Mouse (Mus musculus) cerebellum, postnatal 4 days (tissue): Measurements from ENCODE around the gene Elmo2.

Experiments
- DNase-seq, 2 experiments: peaks; one replicate each; pipeline ENCODE4 v3.0.0; 2022; ENCODE audit warnings: low spot score in 2 of 2, mixed read lengths in 1 of 2

Elmo2 gene

DNA sequence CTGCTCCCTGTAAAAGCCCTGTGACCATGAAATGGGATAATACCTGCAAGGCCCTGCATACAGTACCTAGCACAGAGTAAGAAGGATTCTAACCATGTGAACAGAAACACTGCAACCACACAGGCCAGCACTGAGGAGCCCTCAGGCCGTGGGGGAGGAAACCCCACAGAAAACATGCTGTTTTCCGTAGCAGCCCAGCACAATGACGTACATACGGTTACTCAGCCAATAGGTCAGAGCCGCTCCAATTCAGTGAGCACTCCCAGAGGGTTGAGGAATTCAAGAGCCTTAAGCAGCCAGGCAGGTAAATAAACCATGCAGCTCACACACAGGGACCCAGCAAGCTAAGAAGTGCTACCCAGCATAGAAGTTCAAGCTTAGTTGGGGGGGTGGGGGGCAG is 2.4 kb downstream of the Elmo2 start:
- no peak for DNase-seq

DNA sequence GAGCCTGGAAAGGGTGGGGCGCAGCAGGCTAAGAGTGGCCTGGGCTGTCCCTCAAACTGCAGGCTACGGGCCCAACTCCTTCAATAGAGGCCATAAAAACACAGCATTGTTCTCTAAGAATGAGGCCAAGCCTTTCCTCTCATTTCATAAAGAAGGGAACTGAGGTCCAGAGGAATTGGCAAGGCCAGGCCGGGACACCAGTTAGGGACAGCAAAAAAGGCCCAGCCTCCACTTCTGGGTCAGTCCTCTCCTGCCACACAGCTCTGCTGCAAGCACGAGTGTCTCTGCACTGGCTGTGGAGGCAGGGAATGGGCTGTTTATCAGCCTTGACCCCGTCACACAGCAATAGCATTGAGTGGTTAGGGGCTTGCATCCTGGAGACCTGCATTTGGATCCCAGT is 2.8 kb downstream of the Elmo2 start:
- DNase-seq = no peak

DNA sequence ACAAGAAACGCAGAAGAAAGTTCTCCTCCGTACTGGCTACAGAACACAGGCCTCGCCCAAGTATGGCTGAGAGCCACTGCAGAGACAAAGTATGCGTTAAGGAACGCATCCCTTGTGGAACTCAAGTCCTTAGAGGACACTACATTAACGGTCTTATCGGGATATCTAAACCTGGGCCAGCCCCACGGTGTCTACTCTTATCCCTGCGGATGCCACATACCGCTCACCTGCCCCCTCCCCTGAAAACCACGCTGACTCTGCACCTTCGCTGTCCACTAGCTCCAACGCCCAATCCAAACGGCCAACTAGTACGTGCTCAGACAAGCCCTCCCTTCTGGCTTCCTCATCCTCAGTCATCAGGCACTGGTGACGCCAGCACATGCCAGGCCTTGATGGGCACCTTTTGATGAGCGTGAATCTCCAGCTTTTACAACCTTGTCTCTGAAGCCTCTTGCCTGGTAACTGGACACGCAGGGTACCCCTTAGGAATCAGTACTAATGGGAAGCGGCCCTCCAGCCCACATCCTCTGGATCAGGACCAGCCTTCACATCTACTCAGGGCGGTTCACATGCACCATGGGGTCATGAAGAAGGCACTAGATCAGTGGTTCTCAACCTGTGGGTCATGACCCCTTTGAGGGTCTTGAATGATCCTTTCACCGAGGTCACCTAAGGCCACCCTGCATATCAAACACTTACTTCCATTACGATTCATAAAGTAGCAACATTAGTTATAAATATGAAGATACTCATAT is 4.1 kb downstream of the Elmo2 start:
- no peak for DNase-seq

DNA sequence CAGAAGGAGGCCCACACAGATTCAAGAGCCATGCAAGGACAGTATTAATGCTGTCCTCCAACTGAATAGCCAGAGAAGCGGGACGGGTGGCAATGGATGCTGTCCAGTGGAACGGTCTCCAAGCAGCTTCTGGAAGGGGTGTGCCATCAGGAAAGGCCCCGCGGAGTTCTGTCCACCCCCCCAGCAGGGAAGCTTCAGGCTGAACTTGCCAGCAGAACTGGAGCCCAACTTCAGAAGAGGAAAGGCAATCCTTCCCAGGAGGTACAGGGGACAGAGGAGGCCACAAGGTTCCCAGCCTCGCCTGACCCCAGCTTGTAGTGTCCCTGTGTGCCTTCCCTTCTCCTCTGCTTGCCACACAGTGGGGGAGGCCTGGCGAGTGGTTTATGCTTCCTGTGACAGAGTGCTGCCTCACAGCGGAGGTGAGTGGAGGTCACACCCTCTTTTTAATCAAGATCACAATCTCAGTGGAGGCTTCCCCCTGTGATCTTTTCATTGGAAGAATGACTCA is 4.8 kb downstream of the Elmo2 start:
- no peak for DNase-seq

DNA sequence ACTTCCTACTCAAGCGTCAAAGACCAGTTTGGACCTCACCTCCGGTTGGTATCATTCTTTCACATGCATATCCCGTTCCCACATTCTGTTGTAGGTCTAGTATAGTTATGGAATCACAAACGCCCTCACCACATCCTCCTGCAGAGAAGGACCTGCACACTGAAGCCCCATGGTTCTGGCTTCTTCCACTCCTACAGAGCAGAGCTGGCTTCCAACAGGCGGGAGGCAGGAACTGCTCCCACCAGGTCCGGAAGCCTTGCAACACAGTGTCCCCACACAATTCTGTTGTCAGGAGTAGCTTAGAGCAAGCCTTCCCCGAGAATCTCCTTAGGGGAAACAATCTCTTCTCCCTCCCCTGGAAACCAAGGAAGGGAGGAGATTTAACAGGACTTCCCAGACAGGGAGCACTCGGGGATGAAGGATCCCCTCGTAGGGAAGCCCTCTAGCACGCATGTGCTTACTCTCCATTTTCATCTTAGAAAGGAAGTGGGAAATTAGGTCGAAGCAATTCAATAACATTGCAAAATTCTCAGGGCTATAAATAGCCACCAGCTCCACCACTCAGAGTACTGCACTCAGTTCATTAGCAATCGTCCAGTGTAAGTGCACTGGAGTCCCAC is 5.6 kb downstream of the Elmo2 start:
- DNase-seq = no peak

DNA sequence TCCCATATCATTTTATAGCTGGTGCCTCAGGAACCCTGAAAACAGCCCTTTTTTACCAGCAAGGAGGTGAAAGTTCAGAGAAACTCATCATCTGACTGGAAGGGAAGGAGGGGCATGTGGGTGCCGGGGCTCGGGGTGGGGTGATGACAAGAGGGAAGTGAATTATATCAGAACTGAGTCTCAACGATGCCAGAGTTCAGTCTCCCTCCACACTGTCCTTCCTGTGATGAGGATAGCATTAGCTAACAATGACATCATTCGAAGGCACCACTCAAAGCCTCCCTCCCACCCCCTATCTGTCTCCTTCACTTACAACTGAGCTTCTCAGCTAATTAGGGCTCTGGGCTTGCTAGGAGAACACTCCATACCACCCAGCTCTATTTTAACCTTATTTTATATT is 6.8 kb downstream of the Elmo2 start:
- no peak for DNase-seq

DNA sequence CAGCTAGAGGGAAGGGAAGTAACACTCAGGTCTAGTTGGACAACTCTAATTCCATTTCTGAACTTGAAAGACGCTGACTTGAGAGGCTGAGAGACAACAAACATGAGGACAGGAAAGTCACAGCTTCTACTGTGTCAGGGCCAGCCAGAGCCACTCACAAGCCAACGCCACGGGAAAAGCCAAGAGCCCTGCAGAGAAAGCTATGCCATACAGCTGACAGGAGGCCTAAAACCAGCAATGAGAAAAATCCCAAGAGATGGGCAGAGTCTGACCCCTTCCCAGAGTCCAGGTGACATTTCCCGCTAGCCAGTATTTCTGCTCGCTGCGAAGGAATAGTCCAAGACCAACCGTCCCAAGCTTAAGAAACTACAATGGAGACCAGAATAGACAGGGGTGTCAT is 7.3 kb downstream of the Elmo2 start:
- DNase-seq = no peak

DNA sequence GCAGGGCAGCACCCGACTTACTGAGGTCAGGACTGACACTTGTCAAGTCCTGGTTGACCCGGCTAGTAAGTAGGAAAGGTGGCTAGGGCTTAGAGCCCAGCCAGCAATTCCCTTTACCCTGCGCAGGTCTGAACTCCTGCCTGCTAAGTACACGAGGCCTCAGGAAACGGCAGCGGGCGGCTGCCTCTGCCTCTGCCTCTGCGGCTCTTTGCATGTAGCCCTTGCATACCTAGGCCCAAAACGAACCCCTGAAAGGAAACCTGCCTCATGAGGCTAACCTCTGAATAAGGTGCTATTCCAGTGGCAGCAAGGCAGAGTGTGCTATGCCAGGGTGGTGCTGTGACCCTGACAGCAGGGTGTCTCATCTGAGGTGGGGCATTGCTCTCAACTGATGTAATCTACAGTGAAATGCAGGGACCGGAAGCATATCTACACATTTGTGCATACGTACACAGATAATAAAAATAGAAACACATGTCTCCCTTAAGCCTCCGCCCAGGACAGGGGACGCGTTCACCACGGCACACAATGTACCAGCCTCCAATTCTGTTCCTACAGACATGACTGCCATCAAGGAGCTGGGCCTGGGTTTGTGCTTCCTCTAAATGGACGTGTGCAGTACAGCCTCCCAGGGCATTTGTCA is 8.5 kb downstream of the Elmo2 start:
- DNase-seq = no peak

DNA sequence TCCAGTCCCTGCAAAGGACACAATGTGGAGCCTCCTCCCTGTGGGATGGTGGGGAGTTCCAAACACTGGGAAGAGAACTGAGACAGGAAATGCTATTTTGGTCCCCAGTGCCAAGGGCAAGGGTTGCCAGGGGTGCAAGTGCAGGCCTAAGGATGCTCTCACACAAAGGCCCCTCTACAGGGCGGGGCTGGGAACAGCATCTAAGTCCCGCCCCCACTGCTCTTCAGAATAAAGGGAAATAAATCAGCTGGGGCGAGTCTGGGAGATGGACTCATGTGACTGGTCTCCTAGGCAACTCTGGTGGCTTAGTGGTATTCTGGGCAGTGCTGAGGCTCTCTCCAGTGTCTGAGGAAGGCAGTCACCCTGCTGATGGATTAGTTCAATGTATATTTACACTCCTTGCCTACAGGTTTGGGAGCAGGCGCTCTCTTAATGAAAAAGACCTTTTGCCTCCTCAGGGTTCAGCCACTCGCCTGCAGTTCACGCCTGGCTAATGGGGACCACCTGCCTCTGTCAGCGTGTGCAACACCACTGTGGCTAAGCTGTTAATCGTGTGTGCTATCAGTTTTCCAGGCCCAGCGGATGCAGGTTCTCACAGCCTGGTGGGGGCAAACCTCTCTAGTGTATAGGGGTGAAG is 9.3 kb downstream of the Elmo2 start:
- DNase-seq = no peak

DNA sequence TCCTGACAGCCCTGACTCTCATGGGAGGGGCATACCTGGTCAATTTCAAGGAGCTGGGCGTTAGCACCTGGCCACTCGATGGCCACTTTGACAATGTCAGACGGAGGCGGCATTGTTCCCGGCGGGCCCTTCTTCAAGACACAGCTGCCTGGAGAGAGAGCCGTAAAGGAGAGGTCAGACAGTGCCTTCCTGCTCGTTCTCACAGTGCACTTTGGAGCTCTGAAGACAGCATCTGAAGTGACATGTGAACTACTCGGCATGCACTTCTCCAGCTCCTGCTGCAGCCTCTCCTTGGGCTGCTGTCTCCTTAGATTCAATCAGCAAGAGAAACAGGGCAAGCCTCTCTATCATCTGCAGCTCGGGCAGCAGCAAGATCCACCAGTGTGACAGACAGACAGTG is 10.1 kb downstream of the Elmo2 start:
- DNase-seq = no peak

DNA sequence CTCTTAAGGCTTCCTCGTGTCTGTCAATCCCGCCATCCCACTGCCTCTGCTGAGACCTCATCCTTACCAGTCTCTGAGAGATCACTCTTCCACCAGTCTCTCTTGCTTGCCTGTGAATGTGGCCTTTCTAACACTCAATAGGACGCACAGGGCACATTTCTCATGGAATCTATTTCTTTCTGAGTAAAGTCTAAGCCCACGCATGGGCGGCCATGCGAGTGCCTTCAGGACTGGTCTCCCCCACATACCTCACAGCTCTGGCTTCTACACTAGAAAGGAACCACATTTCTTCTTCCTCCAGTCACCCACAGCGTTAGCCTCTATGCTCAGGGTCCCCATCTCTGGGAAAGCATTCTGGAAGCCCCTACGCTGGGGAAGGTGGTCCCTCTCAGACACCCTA is 12.1 kb downstream of the Elmo2 start:
- no peak for DNase-seq

DNA sequence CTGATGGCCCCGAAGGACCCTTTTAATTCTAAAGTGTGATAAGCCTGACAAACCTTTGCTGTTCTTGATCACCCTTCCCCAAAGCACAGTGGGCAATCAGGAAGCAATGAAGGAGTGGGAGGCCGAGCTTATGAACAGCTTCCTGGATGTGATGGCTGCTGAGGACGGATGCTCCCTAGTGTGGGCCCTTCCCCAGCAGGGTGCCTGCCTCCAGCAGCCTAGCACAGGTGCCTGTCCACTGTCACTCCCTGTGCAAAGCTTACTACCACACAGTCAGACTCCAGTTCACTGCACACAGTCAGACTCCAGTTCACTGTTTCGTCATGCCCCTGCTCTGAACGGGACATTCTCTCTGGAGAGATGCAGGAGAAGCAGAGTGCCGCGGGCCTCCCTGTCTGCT is 13.9 kb downstream of the Elmo2 start:
- DNase-seq = no peak

DNA sequence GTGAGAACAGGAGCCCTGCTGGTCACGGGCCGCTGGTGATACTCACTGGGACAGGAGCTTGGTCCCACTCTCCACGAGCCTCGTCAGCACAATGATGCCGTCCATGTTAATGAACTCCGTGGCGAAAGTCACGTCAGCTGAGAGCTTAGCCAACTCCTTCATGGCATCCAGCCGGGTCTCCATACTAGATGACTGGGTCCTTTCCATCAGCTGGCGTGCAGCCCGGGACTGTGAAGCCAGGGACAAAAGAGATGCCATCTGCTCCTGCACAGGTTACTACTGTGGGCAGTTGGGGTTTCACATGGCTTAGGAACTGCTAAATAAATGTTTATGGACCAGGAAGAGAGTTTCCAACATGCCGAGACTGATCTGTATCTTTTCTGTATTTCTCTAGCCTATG is 14.7 kb downstream of the Elmo2 start:
- DNase-seq = peak; percentile 52 to 93

DNA sequence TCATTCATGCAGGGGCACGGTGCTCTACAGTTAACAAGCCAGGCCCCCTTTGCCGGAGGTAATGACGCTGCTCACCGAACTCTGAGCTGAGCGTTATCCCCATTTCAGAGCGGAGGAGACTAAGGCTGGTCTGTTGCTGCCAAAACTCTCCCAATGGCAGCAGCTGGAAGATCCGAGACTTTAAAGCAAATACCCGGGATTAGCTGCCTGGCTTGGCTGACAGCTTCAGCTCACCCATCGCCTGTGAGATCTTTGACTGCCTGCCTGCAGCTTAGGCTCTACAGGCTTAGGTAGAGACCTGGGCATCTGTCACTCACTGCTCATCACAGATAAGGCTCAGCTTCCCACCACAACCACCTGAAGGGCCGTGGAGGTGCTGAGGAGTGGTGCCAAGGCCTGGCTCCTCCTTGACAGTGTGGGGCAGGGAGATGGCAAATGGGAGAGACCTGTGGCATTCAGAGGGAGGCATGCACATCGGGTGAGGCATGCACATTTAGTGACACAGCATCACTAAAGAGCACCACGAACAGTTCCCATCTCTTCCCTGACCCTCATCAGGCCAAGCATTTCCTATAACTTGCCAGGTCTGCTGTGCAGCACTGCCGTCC is 15.4 kb downstream of the Elmo2 start:
- no peak for DNase-seq

DNA sequence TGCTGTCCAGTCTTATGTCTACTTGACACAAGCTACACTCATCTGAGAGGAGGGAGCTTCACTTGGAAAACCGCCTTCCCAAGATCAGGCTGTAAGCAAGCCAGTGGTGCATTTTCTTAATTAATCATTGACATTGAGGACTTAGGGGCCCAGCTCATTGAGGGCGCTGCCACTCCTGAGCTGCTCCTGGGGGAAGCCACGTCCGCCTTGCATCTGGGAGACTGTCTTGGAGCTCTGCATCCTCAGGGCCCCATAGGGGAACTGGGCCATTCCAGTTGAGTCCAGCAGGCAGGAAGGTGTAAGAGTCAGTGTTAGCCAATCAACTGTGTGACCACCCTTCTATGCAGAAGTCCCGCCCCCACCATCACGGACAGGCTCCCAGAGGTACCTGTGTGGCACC is 18.5 kb downstream of the Elmo2 start:
- no peak for DNase-seq

DNA sequence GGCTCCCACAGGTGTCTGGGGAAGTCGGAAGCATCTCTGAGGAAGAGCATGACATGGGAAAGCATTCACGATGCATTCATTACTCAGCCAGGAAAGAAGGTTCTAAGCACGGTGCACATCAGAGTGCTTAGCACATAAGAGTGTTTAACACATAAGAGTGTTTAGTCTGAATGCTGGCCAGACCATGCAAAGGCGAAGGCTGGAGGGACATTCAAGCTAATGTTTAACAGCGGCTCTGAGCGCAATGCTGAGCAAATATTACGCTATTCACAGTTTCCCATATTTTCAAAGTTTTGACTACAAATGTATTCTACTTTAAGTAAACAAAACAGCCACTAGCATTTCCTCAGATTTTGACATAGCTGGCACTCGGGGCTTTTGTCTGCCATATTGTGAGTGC is 20.8 kb downstream of the Elmo2 start:
- no peak for DNase-seq

DNA sequence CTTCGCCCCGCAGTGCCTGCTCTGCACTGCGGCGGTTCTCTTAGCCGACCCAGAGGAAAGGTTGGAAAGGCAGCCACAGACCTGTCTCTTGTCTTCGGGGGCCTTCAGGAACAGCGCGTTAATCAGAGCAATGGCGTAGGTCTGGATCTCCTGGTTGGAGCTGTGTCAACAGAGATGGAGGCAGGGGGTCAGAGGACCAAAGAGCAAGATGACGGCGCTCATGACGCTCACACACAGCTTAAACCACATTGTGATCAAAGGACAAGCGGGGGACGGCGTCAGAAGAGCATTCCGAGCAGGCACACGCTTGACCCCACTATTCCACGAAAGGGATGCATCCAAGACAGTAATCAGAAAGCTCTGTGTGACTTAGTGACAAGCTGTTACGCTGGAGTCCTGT is 21.5 kb downstream of the Elmo2 start:
- DNase-seq = no peak

DNA sequence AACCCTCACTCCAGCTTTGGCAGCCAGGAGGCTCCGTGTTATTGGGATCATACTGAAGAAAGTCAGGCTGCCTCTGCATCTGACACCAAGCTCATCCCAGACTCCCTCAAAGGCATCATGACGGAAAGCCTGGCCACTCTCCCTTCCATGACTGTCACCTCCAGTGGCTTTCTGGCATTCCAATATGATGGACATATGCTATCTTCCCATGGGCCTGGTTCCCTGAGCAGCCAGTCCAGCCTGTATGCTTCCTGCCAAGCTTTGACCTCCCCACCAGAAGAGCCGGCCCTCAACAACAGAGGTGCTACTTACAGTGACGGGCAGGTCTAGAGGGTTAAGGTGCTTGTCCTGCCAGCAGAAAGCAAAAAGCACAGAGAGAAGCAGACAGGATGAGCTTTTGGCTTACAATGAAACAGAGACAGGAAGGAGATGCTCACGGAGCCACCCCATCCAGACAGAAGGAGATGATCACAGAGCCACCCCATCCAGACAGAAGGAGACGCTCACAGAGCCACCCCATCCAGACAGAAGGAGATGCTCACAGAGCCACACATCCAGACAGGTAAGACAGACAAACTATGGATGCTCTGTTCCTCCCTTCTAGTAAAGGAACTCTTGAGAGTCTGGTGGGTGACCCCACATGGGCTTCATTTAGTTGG is 22.8 kb downstream of the Elmo2 start:
- no peak for DNase-seq

DNA sequence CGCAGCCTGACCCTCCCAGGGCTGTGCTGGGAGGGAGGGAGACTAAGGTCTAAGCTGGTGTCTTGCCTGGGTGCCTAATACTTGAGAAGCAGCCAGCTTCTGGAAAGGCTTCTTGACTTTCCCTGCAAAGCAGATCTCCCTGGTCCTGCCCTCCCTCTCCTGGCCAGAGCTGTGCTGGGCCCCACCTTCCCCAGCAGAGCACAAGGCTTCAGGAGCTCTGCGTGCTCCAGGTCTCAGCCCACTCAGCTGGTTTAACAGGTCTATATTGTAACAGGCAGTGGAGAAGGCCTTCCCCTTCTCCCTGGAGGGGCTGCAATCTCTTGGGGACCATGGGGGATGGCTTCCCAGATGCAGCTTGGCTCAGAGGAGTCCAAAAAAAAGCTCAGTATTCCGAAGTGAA is 24.9 kb downstream of the Elmo2 start:
- no peak for DNase-seq

DNA sequence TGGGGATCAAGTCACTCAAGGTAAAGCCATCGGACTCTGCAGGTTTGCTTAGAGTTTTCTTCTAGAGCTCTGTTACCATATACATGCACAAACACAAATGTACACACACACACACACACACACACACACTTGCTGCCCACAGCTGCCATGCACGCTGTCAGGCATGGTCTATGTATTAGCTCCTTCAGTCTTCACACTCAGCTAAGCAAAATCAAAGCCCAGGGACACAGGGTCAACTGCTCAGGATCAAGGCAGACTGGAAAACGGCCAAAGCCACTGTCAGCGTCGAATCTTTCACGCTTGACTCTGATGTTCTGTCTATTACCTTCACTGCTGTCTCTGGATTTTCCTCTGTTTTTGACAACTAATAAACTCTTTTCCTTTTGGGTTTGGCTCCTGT is 25.4 kb downstream of the Elmo2 start:
- no peak for DNase-seq

DNA sequence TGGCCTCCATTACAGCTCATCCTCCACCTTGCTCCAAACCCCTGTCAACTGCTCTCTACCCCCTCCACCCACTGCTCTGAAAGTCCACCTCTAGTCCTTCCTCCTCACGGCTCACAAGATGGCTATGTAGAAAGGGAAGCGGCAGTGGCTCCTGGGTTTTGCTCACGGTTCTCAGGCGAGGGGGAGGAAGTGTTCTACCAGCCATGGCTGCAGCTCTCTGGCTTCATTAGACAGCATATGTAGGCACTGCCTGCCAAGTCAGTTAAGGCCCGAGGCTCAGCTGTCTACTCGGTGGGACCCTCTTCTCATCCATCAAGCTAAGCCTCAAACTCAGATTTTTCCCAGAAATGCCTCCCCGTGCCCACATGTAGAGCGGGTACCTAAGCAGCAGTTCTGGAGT is 25.9 kb downstream of the Elmo2 start:
- no peak for DNase-seq

DNA sequence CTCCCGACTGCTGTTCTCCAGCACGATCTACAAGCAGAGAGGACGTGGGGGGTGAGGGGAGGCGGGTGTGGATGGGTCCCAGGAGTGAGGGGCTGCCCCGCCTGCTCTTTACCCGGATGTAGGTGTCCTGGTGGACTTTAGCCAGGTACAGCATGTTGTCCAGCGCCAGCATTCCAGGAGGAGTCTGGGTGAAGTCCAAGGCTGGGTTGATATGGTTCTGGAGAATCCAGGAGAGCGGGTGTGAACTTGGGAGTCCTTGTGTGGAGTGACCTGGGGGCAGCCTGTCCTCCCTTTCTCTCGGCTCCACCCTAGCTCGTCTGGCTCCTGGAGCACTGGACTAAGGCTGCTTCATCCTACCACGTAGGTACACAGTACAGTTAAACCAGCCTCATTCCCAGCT is 28.9 kb downstream of the Elmo2 start:
- no peak for DNase-seq
